Mouse (Mus musculus) cerebellum, postnatal 14 days (tissue): ENCODE data around the gene Cd93.

Source experiments
- DNase-seq, 2 experiments: peaks; one replicate each; pipeline ENCODE4 v3.0.0; 2021; ENCODE audit warnings: mixed read lengths in 2 of 2

Gene Cd93

GRCm38 (mm10) chr2:148443249-148443958, at the start of gene Cd93:
Gene Cd93, minus strand, starts transcription at chr2:148443563.
- DNase-seq: no peak

GRCm38 (mm10) chr2:148492108-148492507, 48.7 kb upstream of the Cd93 start:
- DNase-seq: no peak

GRCm38 (mm10) chr2:148490150-148490549, 46.8 kb upstream of the Cd93 start:
- DNase-seq: no peak

- DNase-seq: no peak
Observed at GRCm38 (mm10) chr2:148488885-148489284, 45.5 kb upstream of the Cd93 start.

GRCm38 (mm10) chr2:148485576-148485975, 42.2 kb upstream of the Cd93 start:
- no peak for DNase-seq

GRCm38 (mm10) chr2:148480376-148480775, 37.0 kb upstream of the Cd93 start:
- DNase-seq: no peak

- peak in 1 of 2 experiments; percentile 11 for DNase-seq
Observed at GRCm38 (mm10) chr2:148478141-148478701, 34.9 kb upstream of the Cd93 start.

GRCm38 (mm10) chr2:148477346-148477745, 34.0 kb upstream of the Cd93 start:
- no peak for DNase-seq

- DNase-seq: no peak
Observed at GRCm38 (mm10) chr2:148476576-148476975, 33.2 kb upstream of the Cd93 start.

GRCm38 (mm10) chr2:148475879-148476495, 32.6 kb upstream of the Cd93 start:
- DNase-seq: no peak

- no peak for DNase-seq
Observed at GRCm38 (mm10) chr2:148469341-148470238, 26.2 kb upstream of the Cd93 start.

GRCm38 (mm10) chr2:148467921-148468440, 24.6 kb upstream of the Cd93 start:
- no peak for DNase-seq

- DNase-seq: no peak
Observed at GRCm38 (mm10) chr2:148455341-148455740, 12.0 kb upstream of the Cd93 start.

GRCm38 (mm10) chr2:148454014-148454542, 10.7 kb upstream of the Cd93 start:
- no peak for DNase-seq

GRCm38 (mm10) chr2:148453061-148453460, 9.7 kb upstream of the Cd93 start:
- DNase-seq: no peak

- DNase-seq: no peak
Observed at GRCm38 (mm10) chr2:148451498-148451897, 8.1 kb upstream of the Cd93 start.

GRCm38 (mm10) chr2:148450616-148451015, 7.3 kb upstream of the Cd93 start:
- no peak for DNase-seq

GRCm38 (mm10) chr2:148449659-148450058, 6.3 kb upstream of the Cd93 start:
- DNase-seq: no peak

GRCm38 (mm10) chr2:148446446-148446845, 3.1 kb upstream of the Cd93 start:
- no peak for DNase-seq

- DNase-seq: no peak
Observed at GRCm38 (mm10) chr2:148445616-148446015, 2.3 kb upstream of the Cd93 start.

GRCm38 (mm10) chr2:148444472-148444871, 1.1 kb upstream of the Cd93 start:
- no peak for DNase-seq

- DNase-seq: no peak
Observed at GRCm38 (mm10) chr2:148442710-148443109, 653 bp downstream of the Cd93 start.

GRCm38 (mm10) chr2:148442172-148442571, 1.2 kb downstream of the Cd93 start:
- DNase-seq: peak; percentile 14 to 28
